Mouse (Mus musculus) lung, postnatal 0 days (tissue): ENCODE results near the gene Cuta. TPM values are rescaled to one million over a fixed set of nuclear protein-coding genes. Genes with fewer than 3 reads are reported as not detected.

ENCODE experiments used
- ATAC-seq: fragments of 200-750 bp; cut with Nextera tagmentation; 2 replicates; pipeline ENCODE4 v1.8.0; 2017; ENCODE audit warnings: moderate library complexity
- DNase-seq: peaks from one replicate; pipeline ENCODE4 v3.0.0-alpha.2; 2016; ENCODE audit warnings: low spot score
- H3K27ac ChIP-seq: fragments of 300-500 bp; sonication (generic); 2 replicates; pipeline ENCODE4 v1.5.1; 2014; ENCODE audit warnings: antibody characterized with exemption, mild to moderate bottlenecking, low read length, mixed read lengths
- H3K27me3 ChIP-seq: fragments of 300-500 bp; sonication (generic); replicated peaks from 2 replicates; pipeline ENCODE4 v1.6.1; 2014; ENCODE audit warnings: low read length, mixed read lengths; ENCODE audit not compliant: insufficient read depth
- H3K36me3 ChIP-seq: fragments of 300-500 bp; sonication (generic); 2 replicates; pipeline ENCODE4 v1.6.1; 2014; ENCODE audit warnings: low read length, mixed read lengths; ENCODE audit not compliant: insufficient read depth
- H3K4me1 ChIP-seq: fragments of 300-500 bp; sonication (generic); 2 replicates; pipeline ENCODE4 v1.6.1; 2014; ENCODE audit warnings: antibody characterized with exemption, low read depth, low read length, mixed read lengths; ENCODE audit not compliant: insufficient read depth
- H3K4me2 ChIP-seq: fragments of 300-500 bp; sonication (generic); replicated peaks from 2 replicates; pipeline ENCODE4 v1.6.1; 2014; ENCODE audit warnings: low read depth, mild to moderate bottlenecking, low read length, moderate library complexity, mixed read lengths
- H3K4me3 ChIP-seq: fragments of 300-500 bp; sonication (generic); 2 replicates; pipeline ENCODE4 v1.5.1; 2014; ENCODE audit warnings: low read depth, low read length
- H3K9ac ChIP-seq: fragments of 300-500 bp; sonication (generic); replicated peaks from 2 replicates; pipeline ENCODE4 v1.6.1; 2014; ENCODE audit warnings: low read depth, mild to moderate bottlenecking
- H3K9me3 ChIP-seq: fragments of 300-500 bp; sonication (generic); 2 replicates; pipeline ENCODE4 v1.6.1; 2016; ENCODE audit warnings: low read length, mixed read lengths
- CTCF ChIP-seq: IDR thresholded peaks from 2 replicates; pipeline ENCODE4 v1.5.1; 2016; ENCODE audit warnings: antibody characterized with exemption, mild to moderate bottlenecking
- EP300 ChIP-seq: IDR thresholded peaks from 2 replicates; pipeline ENCODE4 v1.6.1; 2016; ENCODE audit warnings: antibody characterized with exemption, mild to moderate bottlenecking, control low read depth
- WGBS: fragments of 180-500 bp; shearing (Covaris S2); extraction: QIAGEN DNeasy Blood & Tissue Kit; methylation state at CpG from one replicate; pipeline ENCODE4 v1.1.7; 2014; 5-methylcytosine and 5-hydroxymethylcytosine counted together
- polyA plus RNA-seq: library from polyadenylated mRNA; unstranded; fragments of >200 nt; fragmentation: Nextera tagmentation; extraction: Ambion mirVana; gene quantifications from 2 replicates; pipeline ENCODE4 v1.2.1, GENCODE M21; 2015

Cuta gene
- polyA plus RNA-seq, 1 experiment from 2014 or later = 180 TPM

DNA sequence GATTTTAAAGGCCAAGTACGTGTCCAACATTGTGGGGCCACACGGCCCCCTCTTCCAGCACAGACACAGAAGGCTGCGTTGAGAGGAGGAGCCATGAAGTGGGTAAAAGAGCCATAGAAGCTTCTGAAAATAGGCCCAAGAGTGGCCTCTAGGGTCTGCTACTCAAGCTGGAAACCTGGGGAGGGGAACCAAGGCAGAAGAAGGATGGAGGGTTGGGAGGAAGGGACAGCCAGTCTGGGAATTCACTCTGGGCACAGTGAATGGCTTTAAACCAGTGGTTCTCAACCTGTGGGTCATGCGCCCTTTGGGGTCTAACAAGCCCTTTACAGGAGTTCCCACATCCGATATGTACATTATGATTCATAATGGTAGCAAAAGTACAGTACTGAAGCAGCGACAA is 29.9 kb upstream of the Cuta start:
- TF ChIP-seq CTCF (no peak), EP300 (no peak)
- DNase-seq (no peak), ATAC-seq (no peak)
- H3K27ac ChIP-seq = no peak overlapping the region
- H3K9ac ChIP-seq = no peak overlapping the region
- H3K4me1 ChIP-seq = peaks cover 6% of the 10 kb centered on the region; the same call in 1 of the 2 replicates
- H3K4me3 ChIP-seq = no peak overlapping the region
- 74% methylated on average over 6 of the region's 6 CpGs for WGBS
- no peak overlapping the region for H3K4me2 ChIP-seq
- H3K27me3 ChIP-seq = no peaks in the 10 kb centered on the region
- H3K9me3 ChIP-seq = no peaks in the 10 kb centered on the region
- 0 out of 2 replicates have a peak, but pooled peaks cover 3% of the 10 kb centered on the region for H3K36me3 ChIP-seq

DNA sequence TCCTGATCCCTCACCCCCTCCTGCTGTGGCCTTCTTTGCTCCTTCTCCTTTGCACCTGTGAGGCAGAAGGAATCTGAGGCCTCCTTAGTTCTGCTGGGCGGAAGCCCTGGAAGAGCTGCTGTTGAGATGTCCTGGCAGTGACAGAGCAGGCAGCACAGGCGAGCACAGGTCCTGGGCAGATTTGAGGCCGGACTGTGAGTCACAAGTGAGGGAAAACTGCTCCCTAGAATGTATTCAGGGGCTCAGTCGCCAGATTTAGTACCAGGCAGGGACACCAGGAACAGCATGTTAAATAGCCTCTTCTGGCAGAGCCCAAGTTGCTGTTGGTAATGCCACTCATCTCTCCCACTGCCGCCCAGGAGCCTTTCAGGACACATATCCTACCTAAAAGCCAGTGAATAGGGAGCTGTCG is 28.8 kb upstream of the Cuta start:
- Histone ChIP-seq H3K27ac (no peak overlapping the region), H3K9ac (no peak overlapping the region), H3K4me2 (no peak overlapping the region), H3K36me3 (0 out of 2 replicates have a peak, but pooled peaks cover 3% of the 10 kb centered on the region), H3K4me1 (no peaks in the 10 kb centered on the region), H3K4me3 (no peak overlapping the region), H3K27me3 (no peaks in the 10 kb centered on the region), H3K9me3 (no peaks in the 10 kb centered on the region)
- DNase-seq (no peak), ATAC-seq (no peak)
- TF ChIP-seq EP300 = no peak
- WGBS = 79% methylated on average over 6 of the region's 6 CpGs

DNA sequence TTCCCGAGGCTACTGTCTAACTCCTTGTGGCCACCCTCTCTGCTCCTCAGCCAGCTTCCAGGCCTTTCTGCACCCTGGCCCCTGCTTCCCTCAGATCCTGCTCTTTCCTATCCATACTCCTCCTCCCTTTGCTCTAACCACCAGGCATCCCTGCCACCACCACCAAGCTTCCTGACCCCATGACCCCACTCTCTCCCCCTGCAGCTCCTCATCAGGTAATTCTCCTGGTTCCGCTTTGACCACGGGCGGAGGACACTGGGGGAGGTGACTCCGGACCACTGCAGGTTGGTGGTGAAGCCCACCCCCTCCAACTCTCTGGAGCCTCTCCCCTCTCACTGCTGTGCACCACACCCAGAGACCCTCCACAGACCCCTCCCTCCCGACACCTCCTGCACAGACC is 28.1 kb upstream of the Cuta start:
- Histone ChIP-seq H3K27me3 (no peaks in the 10 kb centered on the region), H3K4me2 (no peak overlapping the region), H3K36me3 (0 out of 2 replicates have a peak, but pooled peaks cover 3% of the 10 kb centered on the region), H3K9ac (no peak overlapping the region), H3K9me3 (no peaks in the 10 kb centered on the region), H3K4me3 (no peak overlapping the region), H3K27ac (no peak overlapping the region), H3K4me1 (no peaks in the 10 kb centered on the region)
- DNase-seq = no peak
- TF ChIP-seq CTCF (no peak), EP300 (no peak)
- WGBS = 84% methylated on average over 6 of the region's 6 CpGs
- ATAC-seq = no peak

DNA sequence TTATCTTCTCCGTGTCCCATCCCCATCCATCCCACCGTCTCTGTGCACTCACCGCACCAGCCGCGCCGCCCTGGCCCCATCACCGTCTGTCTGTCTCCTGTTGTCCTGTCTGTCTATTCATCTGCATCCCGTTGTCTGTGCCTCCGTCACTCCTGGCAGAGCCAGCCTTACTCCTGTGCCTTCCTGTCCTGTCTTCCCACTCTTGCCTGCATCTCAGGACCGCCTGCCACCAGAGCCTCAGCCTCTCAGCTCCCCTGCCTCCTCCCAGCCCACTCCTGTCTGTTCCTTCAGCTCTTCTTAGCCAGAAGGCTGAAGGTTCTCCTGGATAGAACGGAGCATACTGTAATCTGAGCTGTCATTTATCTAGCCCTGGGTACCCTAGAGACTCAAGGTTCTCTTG is 27.6 kb upstream of the Cuta start:
- ATAC-seq = no peak
- H3K9me3 ChIP-seq = no peaks in the 10 kb centered on the region

GRCm38 (mm10) chr17:26961572-26962240 is 22.3 kb upstream of the Cuta start:
- TF ChIP-seq CTCF (no peak), EP300 (no peak)
- no peaks in the 10 kb centered on the region for H3K27me3 ChIP-seq
- H3K4me2 ChIP-seq = no peak overlapping the region
- H3K27ac ChIP-seq = no peak overlapping the region
- H3K36me3 ChIP-seq = 0 out of 2 replicates have a peak, but pooled peaks cover 4% of the 10 kb centered on the region
- ATAC-seq (no peak), DNase-seq (no peak)
- no peaks in the 10 kb centered on the region for H3K4me1 ChIP-seq
- H3K9me3 ChIP-seq = no peaks in the 10 kb centered on the region
- no peak overlapping the region for H3K4me3 ChIP-seq
- H3K9ac ChIP-seq = no peak overlapping the region
- WGBS = 93% methylated on average over 21 of the region's 21 CpGs

More for the DNA sequence above, 27.6 kb upstream of the Cuta start:
- Histone ChIP-seq H3K36me3 (0 out of 2 replicates have a peak, but pooled peaks cover 3% of the 10 kb centered on the region), H3K4me2 (no peak overlapping the region), H3K4me3 (no peak overlapping the region), H3K27ac (no peak overlapping the region), H3K27me3 (no peaks in the 10 kb centered on the region), H3K4me1 (no peaks in the 10 kb centered on the region), H3K9ac (no peak overlapping the region)
- DNase-seq = no peak
- 82% methylated on average over 11 of the region's 11 CpGs for WGBS
- TF ChIP-seq CTCF (no peak), EP300 (no peak)

- Histone ChIP-seq H3K9me3 (no peaks in the 10 kb centered on the region), H3K27me3 (no peaks in the 10 kb centered on the region), H3K4me2 (no peak overlapping the region), H3K4me3 (no peak overlapping the region), H3K9ac (no peak overlapping the region), H3K4me1 (no peaks in the 10 kb centered on the region), H3K27ac (no peak overlapping the region), H3K36me3 (0 out of 2 replicates have a peak, but pooled peaks cover 4% of the 10 kb centered on the region)
- ATAC-seq (no peak), DNase-seq (no peak)
- TF ChIP-seq CTCF (no peak), EP300 (no peak)
- WGBS = 90% methylated on average over 4 of the region's 4 CpGs
Observed at GRCm38 (mm10) chr17:26959815-26960214, 20.4 kb upstream of the Cuta start.
